Mouse (Mus musculus): ENCODE results near the gene 4930518I15Rik. TPM values are rescaled to one million over a fixed set of nuclear protein-coding genes. Genes with fewer than 3 reads are reported as not detected.
"Not testable (repeated sequence)": the region's sequence is repeated elsewhere in the genome, so short reads cannot be mapped to it uniquely, and the experiment has no call there.

The 4930518I15Rik gene
- total RNA-seq, 2 experiments from 2014 or later = 1.4 to 3.2 TPM

DNA sequence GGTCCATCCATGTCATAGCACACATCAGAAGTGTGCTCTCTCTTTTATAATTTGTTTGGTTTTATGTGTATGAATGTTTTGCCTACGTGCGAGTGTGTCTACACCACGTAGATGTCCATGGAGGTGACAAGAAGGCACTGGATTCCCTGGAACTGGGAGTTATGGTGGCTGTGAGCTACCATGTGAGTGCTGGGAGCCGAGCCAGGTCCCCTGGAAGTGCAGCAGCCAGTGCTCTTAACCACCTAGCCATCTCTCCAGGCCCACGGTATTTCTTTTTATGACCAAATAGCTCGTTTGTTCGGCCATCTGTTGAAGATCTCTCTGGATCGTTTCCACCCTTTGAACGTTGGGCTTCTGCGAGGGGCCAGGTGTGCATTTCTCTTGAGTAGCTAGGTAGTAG is 14.4 kb downstream of the 4930518I15Rik start:
- no peak for DNase-seq

GRCm38 (mm10) chr2:156842711-156843110 is 15.0 kb downstream of the 4930518I15Rik start:
- DNase-seq = no peak

GRCm38 (mm10) chr2:156841841-156842706 is 15.7 kb downstream of the 4930518I15Rik start:
- DNase-seq = peak; percentile 69 to 71

DNA sequence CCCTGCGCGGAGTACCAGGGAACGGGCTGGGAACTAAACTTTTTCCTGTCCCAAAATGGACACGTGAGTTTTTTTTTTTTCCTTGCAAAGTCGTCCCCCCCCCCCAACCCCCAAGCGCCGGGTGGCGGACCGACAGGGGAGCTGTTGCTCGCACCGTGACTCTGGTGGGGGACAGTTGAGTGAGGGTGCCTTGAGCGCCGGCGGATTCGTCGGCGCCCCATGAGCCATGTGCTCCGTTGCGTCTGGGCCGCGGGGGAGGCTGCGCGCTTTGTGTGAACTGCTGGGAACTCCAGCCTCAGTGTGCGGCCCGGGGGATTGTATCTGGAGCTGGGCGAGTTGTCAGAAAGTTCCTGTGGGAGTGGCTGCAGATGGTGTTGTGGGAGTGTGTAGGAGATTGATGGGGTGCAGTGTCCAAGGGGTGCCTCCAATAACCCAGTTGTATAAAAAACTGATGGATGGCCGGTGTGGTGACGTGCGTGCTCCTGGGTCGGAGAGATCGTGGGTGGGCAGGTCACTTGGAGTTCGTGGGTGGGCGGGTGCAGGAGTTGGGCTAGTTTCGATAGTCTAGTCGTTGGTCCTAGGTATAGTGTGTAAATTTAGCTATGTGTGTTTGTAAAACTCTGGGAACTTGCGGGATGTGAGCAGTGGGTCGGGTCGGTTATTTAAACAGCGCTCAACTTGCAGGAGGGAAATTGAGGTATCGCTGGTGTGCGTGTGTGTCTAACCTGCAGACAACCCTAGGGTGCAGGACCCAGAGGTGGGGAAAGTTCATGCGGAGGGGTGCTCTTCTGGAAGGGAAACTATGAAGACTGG is 16.5 kb downstream of the 4930518I15Rik start:
- peak; percentile 67 to 73 for DNase-seq

DNA sequence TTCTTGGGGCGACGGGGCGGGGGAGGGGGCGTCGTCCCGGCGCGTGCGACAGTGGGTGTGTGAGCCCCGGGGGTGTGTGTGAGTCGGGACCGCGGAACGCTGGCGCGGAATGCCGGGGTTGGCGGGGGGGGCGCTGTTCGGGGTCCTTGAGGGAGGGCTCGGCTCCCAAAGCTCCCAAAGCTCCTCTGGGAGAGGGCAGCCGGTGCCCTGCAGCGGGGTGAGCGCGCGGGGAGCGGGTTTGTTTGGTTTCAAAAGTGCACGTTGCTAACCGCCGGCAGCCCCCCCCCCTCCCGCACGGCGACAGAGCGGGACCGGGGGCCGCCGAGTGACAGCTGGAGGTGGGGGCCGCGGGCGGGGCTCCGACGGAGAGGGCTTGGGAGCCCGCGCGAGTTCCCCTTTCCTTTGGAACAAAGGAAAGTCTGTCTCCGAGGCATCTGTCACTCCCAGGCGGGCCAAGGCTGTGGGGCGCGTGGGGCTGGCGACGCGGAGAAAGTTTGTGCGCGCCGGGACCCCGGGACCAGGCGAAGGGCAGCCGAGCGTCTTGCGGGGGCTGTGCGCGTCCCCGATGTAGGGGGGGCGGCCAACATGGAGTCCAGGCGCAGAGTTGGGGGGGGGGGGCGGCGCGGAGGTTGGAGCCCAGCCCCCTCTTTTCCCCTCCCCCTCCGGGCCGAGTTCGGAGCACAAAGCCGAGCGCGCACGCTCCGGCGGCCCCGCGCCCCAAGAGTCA is 17.3 kb downstream of the 4930518I15Rik start:
- DNase-seq = peak; percentile 35 to 51

GRCm38 (mm10) chr2:156839319-156840191 is 18.2 kb downstream of the 4930518I15Rik start, which contains the start of gene Tgif2:
Gene Tgif2, plus strand, starts transcription at chr2:156840007.
- peak; percentile 60 to 75 for DNase-seq

GRCm38 (mm10) chr2:156838839-156839238 is 18.9 kb downstream of the 4930518I15Rik start:
- no peak for DNase-seq

GRCm38 (mm10) chr2:156834336-156834735 is 23.4 kb downstream of the 4930518I15Rik start:
- DNase-seq = no peak

- DNase-seq = not testable (repeated sequence)
Observed at GRCm38 (mm10) chr2:156825128-156825527, 32.6 kb downstream of the 4930518I15Rik start.

DNA sequence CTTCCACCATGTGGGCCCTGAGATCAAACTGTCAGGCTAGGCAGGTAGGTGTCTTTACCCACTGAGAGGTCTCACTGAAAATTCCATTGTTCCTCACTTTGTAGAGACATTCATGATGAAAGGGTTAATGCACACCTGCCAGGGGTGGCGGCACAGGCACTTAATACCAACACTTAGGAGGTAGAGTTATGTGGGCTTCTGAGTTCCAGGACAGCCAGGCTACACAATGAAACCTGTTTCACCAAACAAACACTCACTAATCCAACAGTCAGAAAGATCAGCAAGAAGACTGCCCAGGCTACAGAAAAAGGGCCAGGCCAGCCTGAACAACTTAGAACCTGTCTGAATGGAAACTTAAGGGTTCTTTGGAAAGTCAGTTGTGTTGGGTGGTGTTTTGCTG is 41.6 kb downstream of the 4930518I15Rik start:
- no peak for DNase-seq

DNA sequence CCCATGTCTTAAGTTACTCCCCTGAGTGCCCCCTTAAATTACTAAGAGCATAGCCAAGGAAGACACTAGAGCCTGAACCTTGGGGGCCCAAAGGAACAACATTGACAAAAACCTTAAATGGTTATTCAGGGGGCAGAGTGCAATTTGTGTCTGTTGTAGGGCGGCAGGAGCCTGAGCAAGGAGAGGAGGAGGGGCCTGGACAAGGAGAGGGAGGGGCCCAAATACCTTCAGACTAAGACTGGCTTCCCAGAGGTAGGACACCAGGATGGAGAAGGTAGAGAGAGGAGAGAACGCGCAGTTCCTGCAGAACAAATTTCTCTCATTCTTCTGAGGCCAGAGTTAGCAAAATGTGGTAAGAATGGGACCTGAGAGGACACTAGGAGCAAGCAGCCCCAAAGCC is 42.3 kb downstream of the 4930518I15Rik start:
- DNase-seq = no peak

- DNase-seq = no peak
Observed at GRCm38 (mm10) chr2:156814893-156815292, 42.9 kb downstream of the 4930518I15Rik start.

DNA sequence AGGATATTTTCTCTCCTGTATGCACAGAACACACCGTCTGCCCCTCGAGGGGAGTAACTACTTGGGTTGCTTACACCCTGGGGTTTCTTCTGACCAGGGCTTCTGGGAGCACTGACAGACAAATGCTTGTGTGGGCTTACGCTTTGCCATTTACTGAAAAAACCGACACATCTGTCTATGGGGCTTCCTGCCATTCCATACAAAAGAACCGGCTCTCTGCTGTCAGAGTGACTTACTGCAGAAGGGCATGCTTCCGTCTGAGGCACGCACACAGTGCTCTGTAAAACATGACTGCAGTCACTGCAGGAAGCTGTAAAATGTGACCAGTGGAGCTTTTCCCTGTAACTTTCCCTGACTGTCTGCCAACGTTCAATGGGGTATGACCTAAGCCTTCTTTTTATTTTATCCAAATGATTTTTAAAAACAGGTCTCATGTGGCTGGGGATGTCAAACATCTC is 43.4 kb downstream of the 4930518I15Rik start:
- DNase-seq = peak; percentile 3

DNA sequence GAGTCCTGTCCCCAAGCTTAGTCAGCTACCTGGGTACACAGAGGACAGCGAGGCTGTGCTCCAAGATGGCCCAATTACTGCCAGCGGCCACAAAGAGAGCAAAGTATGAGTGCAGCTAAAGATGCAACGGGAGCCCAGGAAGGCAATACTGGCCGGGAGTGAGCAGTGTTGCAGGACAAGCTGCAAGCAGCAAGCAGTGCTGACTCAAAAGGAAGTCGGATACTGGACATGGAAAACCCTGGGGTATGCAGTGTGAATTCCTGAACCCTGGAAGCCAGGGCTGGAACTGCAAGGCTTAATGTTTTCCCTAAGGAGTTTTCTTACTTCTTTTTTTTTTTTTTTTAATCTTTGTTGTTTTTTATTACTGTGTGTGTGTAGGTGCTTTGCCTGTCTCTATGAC is 46.2 kb downstream of the 4930518I15Rik start:
- DNase-seq = no peak

GRCm38 (mm10) chr2:156810716-156811115 is 47.0 kb downstream of the 4930518I15Rik start:
- no peak for DNase-seq

DNA sequence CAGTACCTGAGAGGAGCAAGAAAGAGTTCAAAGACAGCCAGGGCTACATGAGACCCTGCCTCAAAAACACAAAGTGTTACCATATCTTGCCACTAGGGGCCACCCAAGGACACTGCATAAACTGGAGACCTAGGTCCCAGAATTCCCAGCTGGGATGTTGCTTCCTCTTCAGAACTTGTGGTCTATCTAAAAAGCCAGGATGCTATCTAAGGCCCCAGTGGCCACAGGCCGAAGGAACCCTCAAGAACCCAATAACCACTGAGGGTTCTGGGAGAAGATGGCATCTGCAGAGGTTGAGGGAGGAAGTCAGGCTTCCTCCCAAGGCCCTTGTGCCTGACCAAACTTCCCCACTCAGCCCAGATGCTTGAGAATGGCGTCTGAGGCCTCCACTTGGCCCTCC is 48.2 kb downstream of the 4930518I15Rik start:
- peak; percentile 48 to 66 for DNase-seq

- DNase-seq = no peak
Observed at GRCm38 (mm10) chr2:156806886-156807285, 50.9 kb downstream of the 4930518I15Rik start.
